Mouse (Mus musculus): ENCODE measurements at regions not wholly inside any gene's neighbourhood (a gene's known extent, or its start where the extent isn't known, plus 50 kb on each side); places are given as distances from the start of the nearest gene placed in this dataset.
A peak's percentile ranks its signal among the peaks of the same experiment; 100 is the strongest.

DNA sequence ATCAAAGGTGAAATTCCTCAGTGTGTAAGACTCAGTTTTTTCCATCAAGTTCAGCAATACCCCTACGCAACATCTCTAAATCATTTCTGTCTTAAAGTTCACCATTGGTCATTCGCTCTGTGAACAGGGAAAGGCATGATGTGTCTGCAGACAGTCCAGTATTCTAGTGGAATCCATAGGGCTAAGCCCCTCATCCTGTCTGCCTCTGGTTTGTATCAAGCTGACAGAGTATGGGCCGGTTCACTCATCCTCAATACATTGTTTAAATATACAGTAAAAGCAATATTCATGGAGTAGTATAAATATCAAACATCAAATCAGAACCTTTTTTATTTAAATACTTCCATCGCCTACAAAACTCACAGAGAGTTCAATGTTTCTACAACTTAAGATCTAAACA is 152.9 kb upstream of the Paip1 start:
- DNase-seq = no peak

DNA sequence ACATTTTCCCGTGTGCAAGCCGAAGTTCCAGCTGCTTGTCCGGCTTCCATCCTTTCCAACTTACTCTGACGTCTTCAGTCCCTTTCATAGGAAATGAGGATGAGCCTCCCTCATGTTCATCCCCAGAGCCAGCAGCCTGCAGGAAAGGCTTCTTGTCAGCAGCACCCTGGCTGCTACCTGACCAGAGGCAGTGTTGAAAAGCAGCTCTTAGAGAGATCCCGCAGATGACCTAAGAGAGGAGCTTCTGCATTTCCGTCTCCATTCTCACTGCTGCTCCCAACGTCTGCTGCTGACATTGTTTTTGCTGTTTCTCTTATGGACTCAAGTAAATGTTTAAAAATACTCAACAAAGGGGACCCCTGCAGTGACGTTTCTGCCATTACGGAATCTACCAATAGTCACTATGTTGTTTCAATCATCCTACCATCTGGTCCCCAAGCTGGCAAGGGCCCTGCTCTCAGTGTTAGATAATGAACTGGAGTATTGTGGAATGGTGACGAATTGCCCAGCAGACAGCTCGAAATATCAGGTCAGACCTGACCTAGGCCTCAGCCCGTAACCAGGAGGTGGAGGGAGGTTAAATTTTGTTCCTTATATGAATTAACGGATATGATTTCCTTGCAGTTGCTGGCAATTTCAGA is 151.0 kb upstream of the Paip1 start:
- DNase-seq = no peak

GRCm38 (mm10) chr13:119279449-119279848 is 149.0 kb upstream of the Paip1 start:
- DNase-seq = no peak

DNA sequence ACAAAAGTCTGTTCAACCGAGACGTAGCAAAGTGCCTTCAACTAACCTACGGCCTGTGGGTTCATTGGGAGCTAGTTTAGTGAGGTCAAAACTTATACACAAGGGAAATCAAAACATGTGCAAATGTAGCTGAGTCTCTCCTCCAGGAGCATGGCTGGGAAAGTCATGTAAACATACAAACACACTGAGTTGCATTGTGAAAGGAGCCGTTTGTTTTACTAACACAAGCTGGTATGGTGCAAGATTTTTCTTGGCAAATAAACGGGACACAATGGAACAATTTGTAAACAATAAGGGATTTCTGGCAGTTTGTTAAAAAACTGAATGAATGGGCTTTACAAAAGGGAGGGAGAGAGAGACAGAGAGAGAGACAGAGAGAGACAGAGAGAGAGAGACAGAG is 147.8 kb upstream of the Paip1 start:
- no peak for DNase-seq

- peak; percentile 85 to 87 for DNase-seq
Observed at GRCm38 (mm10) chr13:119283448-119283847, 145.0 kb upstream of the Paip1 start.

GRCm38 (mm10) chr13:119309238-119309637 is 119.2 kb upstream of the Paip1 start:
- DNase-seq = no peak

- DNase-seq = no peak
Observed at GRCm38 (mm10) chr13:119310013-119310412, 118.4 kb upstream of the Paip1 start.

DNA sequence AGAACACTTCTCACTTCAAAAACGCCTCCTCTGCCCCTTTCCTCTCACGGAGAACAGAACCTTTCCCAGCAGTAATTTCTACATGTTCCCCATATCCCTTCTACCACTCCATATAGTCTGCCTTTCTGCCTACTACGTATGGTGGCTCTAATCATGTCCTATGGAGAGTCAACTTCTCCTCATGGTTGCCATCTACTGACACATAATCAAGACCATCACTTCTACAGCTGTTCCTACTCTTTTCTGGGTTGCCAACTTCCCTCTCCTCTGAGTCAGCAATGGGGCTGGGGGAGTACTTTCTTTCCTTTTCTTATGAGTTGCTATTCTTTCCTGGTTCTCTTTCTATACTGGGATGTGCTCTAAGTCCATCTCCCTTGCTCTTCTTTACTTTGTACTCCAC is 114.0 kb upstream of the Paip1 start:
- DNase-seq = no peak

DNA sequence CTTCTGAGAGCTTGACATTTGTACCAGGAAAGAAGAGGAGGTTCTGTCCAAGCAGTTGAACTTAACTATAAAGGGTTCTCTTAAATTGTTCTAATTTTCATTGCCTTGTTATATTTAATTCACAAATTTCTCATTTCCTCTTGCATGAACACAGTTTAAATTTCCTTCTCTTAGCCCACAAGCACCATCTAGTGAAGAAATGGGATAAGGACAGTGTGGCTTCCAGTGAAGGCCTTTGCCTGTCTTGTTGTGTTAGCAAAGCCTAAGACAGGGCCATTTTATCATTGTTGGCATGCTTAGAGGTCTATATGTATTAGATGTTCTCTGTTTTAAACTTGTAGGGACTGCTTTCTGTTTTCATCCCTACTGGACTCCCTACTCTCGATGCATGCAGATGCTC is 110.0 kb upstream of the Paip1 start:
- no peak for DNase-seq

DNA sequence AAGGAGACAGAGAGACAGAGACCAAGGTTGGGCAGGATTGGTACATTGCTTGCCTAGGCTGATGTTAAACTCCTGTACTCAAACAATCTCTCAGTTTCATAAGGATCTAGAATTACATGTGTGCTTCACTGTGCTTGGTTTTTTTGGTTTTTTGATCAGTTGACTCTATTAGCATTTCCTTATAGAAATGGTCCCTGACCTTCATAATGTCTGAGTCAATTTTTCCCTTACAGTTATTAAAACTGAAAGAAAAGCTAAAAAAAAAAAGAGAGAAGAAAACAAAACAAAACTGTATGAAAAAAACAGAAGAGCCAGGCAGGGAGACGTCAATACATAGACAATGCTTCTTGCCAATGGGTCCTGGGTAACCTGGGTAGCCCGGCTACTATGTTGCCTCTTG is 102.9 kb upstream of the Paip1 start:
- no peak for DNase-seq

DNA sequence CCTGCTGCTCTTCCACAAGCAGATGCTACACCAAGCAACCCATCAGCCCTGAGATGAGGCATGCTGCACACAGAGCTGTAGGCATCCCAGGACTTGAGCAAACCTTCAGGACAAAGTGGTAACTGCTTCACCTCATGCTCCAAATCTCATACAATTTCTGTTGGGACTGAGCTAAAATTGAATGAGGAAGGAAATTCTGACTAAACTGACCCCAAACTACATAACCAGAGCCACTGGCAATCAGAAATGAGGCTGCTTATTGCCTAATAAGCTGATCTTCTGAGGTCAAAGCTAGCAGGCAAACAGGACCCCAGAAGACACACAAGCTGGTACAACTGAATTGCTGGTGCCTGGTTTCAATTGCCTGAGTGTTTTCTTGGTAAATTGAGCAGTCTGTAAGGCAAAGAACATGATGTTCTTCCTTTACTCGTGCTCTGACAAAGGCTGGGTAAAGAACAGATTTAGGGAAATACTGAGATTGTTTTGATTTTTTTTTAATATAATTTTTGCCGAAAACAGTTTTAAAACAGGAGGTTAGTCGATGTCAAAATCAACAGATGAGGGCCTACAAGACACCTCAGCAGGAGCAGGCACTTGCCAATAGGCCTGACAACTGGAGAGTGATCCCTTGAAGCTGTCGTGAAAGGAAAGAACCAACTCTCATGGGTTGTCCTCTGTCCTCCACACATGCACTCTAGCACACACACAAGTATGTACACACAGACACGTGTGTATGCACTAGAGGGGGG is 101.3 kb upstream of the Paip1 start:
- no peak for DNase-seq

DNA sequence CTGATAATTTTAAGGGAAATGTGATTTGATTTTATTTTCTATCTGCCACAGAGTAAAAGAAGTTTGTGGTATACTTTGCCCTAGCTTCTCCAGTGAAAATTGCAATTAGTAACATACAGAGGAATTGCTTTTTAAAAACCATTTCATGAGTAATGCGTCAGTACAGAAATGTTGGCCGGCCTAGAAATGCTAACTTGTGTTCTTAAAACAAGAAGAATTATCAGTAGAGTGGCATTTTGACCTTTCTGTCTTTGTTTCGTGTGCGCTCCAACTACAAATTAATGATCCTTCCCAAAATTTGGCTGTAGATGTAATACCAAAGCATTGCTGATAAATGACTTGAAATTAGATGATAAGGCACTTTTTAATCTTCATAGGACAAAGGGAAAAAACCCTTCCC is 99.7 kb upstream of the Paip1 start:
- no peak for DNase-seq

- DNase-seq = no peak
Observed at GRCm38 (mm10) chr13:119331815-119332214, 96.6 kb upstream of the Paip1 start.

- no peak for DNase-seq
Observed at GRCm38 (mm10) chr13:119333915-119334314, 94.5 kb upstream of the Paip1 start.

DNA sequence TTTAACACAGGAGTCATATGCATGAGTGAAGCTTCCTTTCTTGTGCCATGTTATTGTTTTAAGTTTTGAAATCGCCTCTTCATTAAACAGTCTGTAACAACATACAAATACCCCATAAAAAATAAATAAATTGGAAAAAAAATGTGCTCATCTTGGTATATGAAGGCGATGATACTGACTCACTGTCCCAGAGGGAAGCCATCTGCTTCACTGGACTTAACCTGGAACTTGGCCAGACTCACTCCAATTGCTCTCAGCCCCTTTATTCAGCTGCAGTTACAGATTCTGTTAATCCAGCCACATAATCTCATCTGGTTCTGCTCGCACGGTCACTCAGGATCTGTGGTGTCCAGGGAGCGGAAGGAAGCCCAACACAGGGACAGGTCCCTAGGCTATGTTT is 90.5 kb upstream of the Paip1 start:
- peak in 1 of 2 experiments; percentile 7 for DNase-seq

- no peak for DNase-seq
Observed at GRCm38 (mm10) chr13:119339016-119339415, 89.4 kb upstream of the Paip1 start.

GRCm38 (mm10) chr13:119339762-119340161 is 88.6 kb upstream of the Paip1 start:
- peak in 1 of 2 experiments; percentile 9 for DNase-seq

- DNase-seq = peak; percentile 75 to 77
Observed at GRCm38 (mm10) chr13:119341833-119342232, 86.6 kb upstream of the Paip1 start.

DNA sequence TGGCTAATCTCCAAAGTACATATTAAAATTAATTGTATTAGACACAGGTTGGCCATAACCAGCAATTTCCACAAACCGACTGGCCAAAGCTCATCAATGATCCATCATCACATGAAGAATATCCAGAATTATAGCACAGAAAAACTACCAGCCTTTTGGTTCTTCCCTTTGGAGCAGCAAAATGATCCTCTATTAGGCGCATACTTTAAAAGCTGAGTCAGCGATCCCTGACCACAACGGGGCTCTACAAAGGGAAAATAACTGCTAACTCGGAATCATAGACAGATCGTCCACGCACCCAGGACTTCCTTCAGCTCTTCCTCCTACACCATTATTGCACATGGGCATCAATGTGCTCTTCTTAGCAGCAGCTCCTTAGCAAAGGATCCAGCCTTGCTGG is 85.6 kb upstream of the Paip1 start:
- DNase-seq = no peak

GRCm38 (mm10) chr13:119347988-119348387 is 80.4 kb upstream of the Paip1 start:
- no peak for DNase-seq

GRCm38 (mm10) chr13:119351346-119351745 is 77.1 kb upstream of the Paip1 start:
- DNase-seq = peak; percentile 55 to 67

- no peak for DNase-seq
Observed at GRCm38 (mm10) chr13:119358696-119359095, 69.7 kb upstream of the Paip1 start.

DNA sequence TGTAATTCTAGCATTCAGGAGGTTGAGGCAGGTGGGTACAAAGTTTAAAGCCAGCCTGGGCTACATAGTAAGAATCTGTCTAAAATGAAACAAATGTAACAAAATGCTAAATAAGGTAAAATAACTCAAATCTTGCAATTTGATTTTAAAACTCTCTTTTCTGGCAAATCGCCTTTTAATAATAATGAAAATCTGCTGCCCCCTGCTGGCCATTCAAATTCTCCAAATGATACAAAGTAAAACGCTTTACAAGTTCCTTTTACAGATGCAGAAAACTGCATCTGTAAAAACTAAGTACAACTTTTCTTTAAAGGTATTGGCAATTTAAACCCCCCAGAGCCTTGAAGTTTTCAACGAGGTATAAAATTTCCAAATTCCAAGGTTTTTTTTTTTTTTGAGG is 65.0 kb upstream of the Paip1 start:
- DNase-seq = peak; percentile 65 to 74

DNA sequence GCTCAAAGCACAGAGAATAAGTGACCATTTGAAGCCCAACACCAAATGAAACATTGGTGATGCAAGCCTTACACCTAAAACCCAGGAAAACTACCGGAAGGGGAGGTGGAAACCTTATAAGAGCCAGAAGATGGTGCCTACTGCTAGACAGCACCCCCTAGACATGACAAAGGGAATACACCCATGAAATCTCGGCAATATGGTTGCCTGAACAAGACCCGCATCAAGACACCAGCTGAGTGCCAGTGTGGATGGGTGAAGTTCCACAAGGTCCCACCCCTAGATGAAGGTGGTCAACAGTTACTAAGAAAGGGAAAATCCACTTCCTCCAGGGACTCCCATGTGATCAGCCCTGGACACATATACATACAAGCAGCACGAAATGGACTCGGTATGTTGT is 64.2 kb upstream of the Paip1 start:
- no peak for DNase-seq

GRCm38 (mm10) chr13:119367544-119367943 is 60.9 kb upstream of the Paip1 start:
- no peak for DNase-seq
